Mouse (Mus musculus): Measurements from ENCODE around the gene Azi2.

Gene Azi2

GRCm38 (mm10) chr9:118040218-118041021 lies at the start of gene Azi2:
Gene Azi2, plus strand, starts transcription at chr9:118040499.
- peak; percentile 94 for DNase-seq (ENCODE audit: low read depth)

GRCm38 (mm10) chr9:117996631-117997030 lies 43.7 kb upstream of the Azi2 start:
- DNase-seq (ENCODE audit: low read depth): no peak

- no peak for DNase-seq (ENCODE audit: low read depth)
Measured at GRCm38 (mm10) chr9:118001488-118001887, 38.8 kb upstream of the Azi2 start.

- no peak for DNase-seq (ENCODE audit: low read depth)
Measured at GRCm38 (mm10) chr9:118003218-118003886, 36.9 kb upstream of the Azi2 start.

GRCm38 (mm10) chr9:118003937-118004336 lies 36.4 kb upstream of the Azi2 start:
- DNase-seq (ENCODE audit: low read depth): no peak

GRCm38 (mm10) chr9:118012928-118013327 lies 27.4 kb upstream of the Azi2 start:
- no peak for DNase-seq (ENCODE audit: low read depth)

- DNase-seq (ENCODE audit: low read depth): no peak
Measured at GRCm38 (mm10) chr9:118024966-118025365, 15.3 kb upstream of the Azi2 start.

- no peak for DNase-seq (ENCODE audit: low read depth)
Measured at GRCm38 (mm10) chr9:118029490-118029889, 10.8 kb upstream of the Azi2 start.

- DNase-seq (ENCODE audit: low read depth): no peak
Measured at GRCm38 (mm10) chr9:118030252-118030651, 10.0 kb upstream of the Azi2 start.

GRCm38 (mm10) chr9:118031694-118032093 lies 8.6 kb upstream of the Azi2 start:
- DNase-seq (ENCODE audit: low read depth): no peak

- no peak for DNase-seq (ENCODE audit: low read depth)
Measured at GRCm38 (mm10) chr9:118034990-118035389, 5.3 kb upstream of the Azi2 start.

- no peak for DNase-seq (ENCODE audit: low read depth)
Measured at GRCm38 (mm10) chr9:118041022-118041400, 712 bp downstream of the Azi2 start.

- DNase-seq (ENCODE audit: low read depth): no peak
Measured at GRCm38 (mm10) chr9:118041646-118042045, 1.3 kb downstream of the Azi2 start.

- no peak for DNase-seq (ENCODE audit: low read depth)
Measured at GRCm38 (mm10) chr9:118042738-118043137, 2.4 kb downstream of the Azi2 start.

GRCm38 (mm10) chr9:118043581-118043980 lies 3.3 kb downstream of the Azi2 start:
- no peak for DNase-seq (ENCODE audit: low read depth)

- no peak for DNase-seq (ENCODE audit: low read depth)
Measured at GRCm38 (mm10) chr9:118045011-118045533, 4.8 kb downstream of the Azi2 start.

- peak; percentile 36 for DNase-seq (ENCODE audit: low read depth)
Measured at GRCm38 (mm10) chr9:118053286-118053685, 13.0 kb downstream of the Azi2 start.

GRCm38 (mm10) chr9:118059101-118059500 lies 18.8 kb downstream of the Azi2 start:
- DNase-seq (ENCODE audit: low read depth): no peak

- no peak for DNase-seq (ENCODE audit: low read depth)
Measured at GRCm38 (mm10) chr9:118070442-118070841, 30.1 kb downstream of the Azi2 start.

- no peak for DNase-seq (ENCODE audit: low read depth)
Measured at GRCm38 (mm10) chr9:118071337-118071736, 31.0 kb downstream of the Azi2 start.

GRCm38 (mm10) chr9:118072101-118072500 lies 31.8 kb downstream of the Azi2 start:
- peak; percentile 46 for DNase-seq (ENCODE audit: low read depth)

GRCm38 (mm10) chr9:118073358-118073757 lies 33.1 kb downstream of the Azi2 start:
- DNase-seq (ENCODE audit: low read depth): no peak

All from c-Kit-positive CD71-positive TER-119-negative erythroid progenitor cells, embryonic 14.5 days (primary cell).